Mouse (Mus musculus) intestine, embryonic 16.5 days (tissue): ENCODE data around the gene Tbc1d5. TPM values are rescaled to one million over a fixed set of nuclear protein-coding genes. Genes with fewer than 3 reads are reported as not detected.
A peak's percentile ranks its signal among the peaks of the same experiment; 100 is the strongest.

ENCODE experiments used
- ATAC-seq: fragments of 200-750 bp; cut with Nextera tagmentation; 2 replicates; pipeline ENCODE4 v1.8.0; 2017; ENCODE audit warnings: moderate TSS enrichment, moderate library complexity
- H3K27ac ChIP-seq: fragments of 300-500 bp; sonication (generic); 2 replicates; pipeline ENCODE4 v1.5.1; 2014; ENCODE audit warnings: mild to moderate bottlenecking, low read length
- H3K27me3 ChIP-seq: fragments of 300-500 bp; sonication (generic); replicated peaks from 2 replicates; pipeline ENCODE4 v1.6.1; 2014; ENCODE audit warnings: low read length, control low read depth, mixed read lengths; ENCODE audit not compliant: control insufficient read depth, insufficient read depth
- H3K36me3 ChIP-seq: fragments of 300-500 bp; sonication (generic); 2 replicates; pipeline ENCODE4 v1.6.1; 2014; ENCODE audit warnings: low read length, control low read depth; ENCODE audit not compliant: control insufficient read depth, insufficient read depth
- H3K4me1 ChIP-seq: fragments of 300-500 bp; sonication (generic); 2 replicates; pipeline ENCODE4 v1.6.1; 2014; ENCODE audit warnings: low read length, control low read depth, mixed read lengths; ENCODE audit not compliant: control insufficient read depth, insufficient read depth
- H3K4me2 ChIP-seq: fragments of 300-500 bp; sonication (generic); 2 replicates; pipeline ENCODE4 v1.6.1; 2014; ENCODE audit warnings: low read depth, low read length, control low read depth
- H3K4me3 ChIP-seq: fragments of 300-500 bp; sonication (generic); 2 replicates; pipeline ENCODE4 v1.5.1; 2014; ENCODE audit warnings: mild to moderate bottlenecking, low read length
- H3K9ac ChIP-seq: fragments of 300-500 bp; sonication (generic); 2 replicates; pipeline ENCODE4 v1.6.1; 2014; ENCODE audit warnings: low read depth, low read length
- H3K9me3 ChIP-seq: fragments of 300-500 bp; sonication (generic); 2 replicates; pipeline ENCODE4 v1.6.1; 2016; ENCODE audit warnings: low read length, control low read depth; ENCODE audit not compliant: control insufficient read depth
- WGBS: fragments of 180-500 bp; shearing (Covaris S2); extraction: QIAGEN DNeasy Blood & Tissue Kit; methylation state at CpG from one replicate; pipeline ENCODE4 v1.1.7; 2014; 5-methylcytosine and 5-hydroxymethylcytosine counted together
- polyA plus RNA-seq: library from polyadenylated mRNA; unstranded; fragments of >200 nt; fragmentation: Nextera tagmentation; extraction: Ambion mirVana; gene quantifications from 2 replicates; pipeline ENCODE4 v1.2.1, GENCODE M21; 2015

The Tbc1d5 gene
- polyA plus RNA-seq, 1 experiment from 2014 or later = 10.2 TPM

DNA sequence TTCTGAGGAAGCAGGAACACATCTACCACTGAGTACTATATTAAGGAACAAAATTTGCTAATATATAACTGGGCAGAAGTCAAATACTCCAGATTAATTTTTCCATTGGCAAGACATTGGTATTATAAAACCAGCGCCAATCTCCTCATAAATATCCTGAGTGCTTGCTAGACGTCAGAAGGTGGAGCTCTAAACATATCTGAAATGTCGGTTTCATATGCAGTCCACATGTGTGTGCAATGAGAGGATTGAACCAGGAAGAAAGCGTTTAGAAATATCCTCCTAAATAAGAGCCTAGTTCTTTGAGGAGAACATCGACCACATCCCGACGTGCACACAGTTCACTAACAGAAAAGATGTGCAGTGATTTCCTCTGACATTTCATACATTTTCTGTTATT is 305.1 kb downstream of the Tbc1d5 start:
- no peak overlapping the region for H3K4me2 ChIP-seq
- no peaks in the 10 kb centered on the region for H3K9me3 ChIP-seq
- no peak overlapping the region for H3K4me3 ChIP-seq
- H3K36me3 ChIP-seq = no peaks in the 10 kb centered on the region
- no peaks in the 10 kb centered on the region for H3K4me1 ChIP-seq
- WGBS = 69% methylated on average over 7 of the region's 7 CpGs
- H3K9ac ChIP-seq = no peak overlapping the region
- no peaks in the 10 kb centered on the region for H3K27me3 ChIP-seq
- H3K27ac ChIP-seq = no peak overlapping the region
- no peak for ATAC-seq

DNA sequence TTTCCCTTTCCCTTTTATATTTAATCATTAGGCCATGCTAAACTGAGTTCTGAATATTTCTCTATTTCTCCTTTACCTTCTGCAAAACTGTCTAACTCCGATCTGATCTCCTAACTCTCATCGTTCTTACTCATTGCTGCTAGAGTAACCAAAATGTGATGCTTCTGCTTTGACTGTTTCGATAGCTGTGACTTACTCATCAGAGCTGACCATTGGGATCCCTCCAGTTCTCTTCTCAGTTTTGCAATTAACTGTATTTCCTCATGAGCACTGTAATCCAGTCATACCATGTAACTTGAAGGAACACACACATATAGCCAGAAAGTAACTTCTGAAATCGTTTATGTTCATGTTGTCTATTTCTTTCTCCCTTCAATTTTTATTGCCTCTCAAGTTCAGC is 306.6 kb downstream of the Tbc1d5 start:
- no peaks in the 10 kb centered on the region for H3K36me3 ChIP-seq
- H3K4me1 ChIP-seq = no peaks in the 10 kb centered on the region
- no peak overlapping the region for H3K27ac ChIP-seq
- no peak overlapping the region for H3K9ac ChIP-seq
- no peak overlapping the region for H3K4me2 ChIP-seq
- H3K9me3 ChIP-seq = no peaks in the 10 kb centered on the region
- no peaks in the 10 kb centered on the region for H3K27me3 ChIP-seq
- ATAC-seq = no peak
- WGBS = 90% methylated on average over 4 of the region's 4 CpGs
- no peak overlapping the region for H3K4me3 ChIP-seq

DNA sequence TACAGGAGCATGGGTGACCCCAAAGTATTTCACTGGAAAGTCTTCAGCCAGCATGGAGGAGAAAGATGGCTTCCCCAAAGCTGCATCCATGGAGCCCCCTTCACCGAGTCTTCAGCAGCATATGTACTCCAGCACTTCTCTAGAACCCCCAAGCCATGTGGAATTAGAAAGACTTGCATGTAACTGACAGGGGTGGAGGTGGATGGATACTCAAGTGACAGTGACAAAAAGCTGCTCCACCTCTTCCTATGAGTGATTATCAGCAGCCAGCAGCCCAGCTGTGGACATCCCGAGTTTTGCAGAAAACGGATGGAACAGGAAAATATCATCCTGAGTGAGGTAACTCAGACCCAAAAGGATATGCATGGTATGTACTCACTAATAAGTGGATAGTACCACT is 311.9 kb downstream of the Tbc1d5 start:
- Histone ChIP-seq H3K9me3 (no peaks in the 10 kb centered on the region), H3K4me3 (no peak overlapping the region), H3K4me2 (no peak overlapping the region), H3K36me3 (no peaks in the 10 kb centered on the region), H3K27ac (no peak overlapping the region), H3K4me1 (no peaks in the 10 kb centered on the region), H3K9ac (no peak overlapping the region), H3K27me3 (no peaks in the 10 kb centered on the region)
- no peak for ATAC-seq
- 85% methylated on average over 3 of the region's 3 CpGs for WGBS

DNA sequence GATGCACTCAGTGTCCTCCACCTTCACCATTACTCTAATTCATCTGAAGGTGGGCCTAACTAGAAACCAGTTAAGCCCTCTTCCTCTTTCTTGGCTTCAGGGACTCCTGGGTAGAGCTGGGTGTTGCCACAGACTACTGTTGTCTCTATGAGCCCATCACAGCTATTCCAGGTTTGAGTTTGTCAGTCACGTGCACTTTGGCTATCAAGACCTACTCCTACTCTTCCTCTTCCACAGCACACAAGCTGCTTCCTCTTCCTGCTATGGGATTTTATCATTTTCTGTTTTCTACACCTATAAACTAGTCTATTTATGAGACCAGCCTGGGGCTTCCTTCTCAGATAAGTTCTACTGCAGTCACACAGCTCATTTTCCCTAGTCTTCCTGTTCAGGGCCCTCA is 314.4 kb downstream of the Tbc1d5 start:
- ATAC-seq = no peak
- Histone ChIP-seq H3K27me3 (no peaks in the 10 kb centered on the region), H3K4me2 (no peak overlapping the region), H3K36me3 (no peaks in the 10 kb centered on the region), H3K9me3 (no peaks in the 10 kb centered on the region), H3K27ac (no peak overlapping the region), H3K4me1 (no peaks in the 10 kb centered on the region), H3K9ac (no peak overlapping the region), H3K4me3 (no peak overlapping the region)
- WGBS = 79% methylated on average over 1 of the region's 1 CpGs

DNA sequence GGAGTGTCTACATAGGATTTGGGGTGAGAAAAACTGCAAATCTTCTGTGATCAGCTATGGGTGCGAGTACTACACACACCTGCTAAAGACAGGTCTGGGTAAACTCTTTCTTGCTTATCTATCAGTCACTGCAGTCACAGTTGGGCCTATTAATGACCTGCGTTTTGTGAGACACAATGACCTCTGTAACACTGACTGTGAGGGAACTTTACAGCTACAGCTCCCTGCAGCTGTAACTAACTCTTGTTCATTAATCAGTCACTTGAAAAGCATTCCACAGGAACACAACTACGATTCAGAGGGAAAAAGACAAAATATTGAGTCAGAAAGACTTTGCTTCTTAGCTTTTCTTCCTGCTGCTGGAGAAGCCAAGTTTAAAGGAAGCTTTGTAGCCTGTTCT is 325.9 kb downstream of the Tbc1d5 start:
- Histone ChIP-seq H3K9ac (no peak overlapping the region), H3K4me3 (no peak overlapping the region), H3K4me1 (no peaks in the 10 kb centered on the region), H3K27me3 (no peaks in the 10 kb centered on the region), H3K36me3 (no peaks in the 10 kb centered on the region), H3K4me2 (no peak overlapping the region), H3K9me3 (no peaks in the 10 kb centered on the region), H3K27ac (no peak overlapping the region)
- 20% methylated on average over 3 of the region's 3 CpGs for WGBS
- ATAC-seq = peak; percentile 65

DNA sequence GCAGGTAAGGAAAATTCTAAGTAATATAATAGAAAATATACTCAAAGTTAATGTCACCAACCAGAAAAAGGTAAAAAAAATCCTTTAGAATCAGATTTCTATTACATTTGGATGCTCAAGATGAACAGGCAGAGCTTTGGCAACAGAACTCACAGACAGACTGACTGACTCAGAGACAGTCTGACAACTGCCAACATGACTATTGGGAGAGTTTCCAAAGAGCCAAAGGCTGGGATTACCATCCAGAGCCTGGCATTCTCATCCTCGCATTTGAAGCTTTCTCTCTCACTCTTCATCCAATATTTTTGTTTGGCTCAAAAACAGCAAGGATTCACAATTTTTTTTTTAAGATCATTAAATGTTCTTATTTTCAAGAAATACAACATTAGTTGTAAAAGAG is 327.8 kb downstream of the Tbc1d5 start:
- Histone ChIP-seq H3K36me3 (no peaks in the 10 kb centered on the region), H3K27me3 (no peaks in the 10 kb centered on the region), H3K27ac (no peak overlapping the region), H3K9me3 (no peaks in the 10 kb centered on the region), H3K4me2 (no peak overlapping the region), H3K4me3 (no peak overlapping the region), H3K9ac (no peak overlapping the region), H3K4me1 (no peaks in the 10 kb centered on the region)
- 85% methylated on average over 1 of the region's 1 CpGs for WGBS
- no peak for ATAC-seq

DNA sequence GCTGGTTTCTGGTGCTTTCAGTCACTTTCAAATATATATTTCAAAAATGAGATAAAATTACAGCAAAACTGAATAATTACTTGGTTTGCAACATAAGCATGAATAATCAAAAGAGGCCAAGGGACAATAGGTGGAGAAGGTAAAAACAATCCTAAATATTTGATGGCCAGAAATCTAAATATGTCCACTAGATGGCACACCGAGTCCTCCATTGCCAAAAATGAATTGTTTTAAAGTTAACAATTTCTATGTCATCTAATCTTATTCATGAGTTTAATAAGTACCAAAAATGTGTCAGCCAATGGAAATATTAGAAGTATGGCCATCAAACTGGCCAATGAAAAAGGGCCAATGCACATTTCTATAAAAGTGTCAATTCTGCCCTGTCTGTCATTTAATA is 365.1 kb downstream of the Tbc1d5 start:
- Histone ChIP-seq H3K9ac (no peak overlapping the region), H3K9me3 (no peaks in the 10 kb centered on the region), H3K4me3 (no peak overlapping the region), H3K4me1 (no peaks in the 10 kb centered on the region), H3K4me2 (no peak overlapping the region), H3K36me3 (no peaks in the 10 kb centered on the region), H3K27me3 (no peaks in the 10 kb centered on the region), H3K27ac (no peak overlapping the region)
- WGBS = 41% methylated on average over 1 of the region's 1 CpGs
- no peak for ATAC-seq

DNA sequence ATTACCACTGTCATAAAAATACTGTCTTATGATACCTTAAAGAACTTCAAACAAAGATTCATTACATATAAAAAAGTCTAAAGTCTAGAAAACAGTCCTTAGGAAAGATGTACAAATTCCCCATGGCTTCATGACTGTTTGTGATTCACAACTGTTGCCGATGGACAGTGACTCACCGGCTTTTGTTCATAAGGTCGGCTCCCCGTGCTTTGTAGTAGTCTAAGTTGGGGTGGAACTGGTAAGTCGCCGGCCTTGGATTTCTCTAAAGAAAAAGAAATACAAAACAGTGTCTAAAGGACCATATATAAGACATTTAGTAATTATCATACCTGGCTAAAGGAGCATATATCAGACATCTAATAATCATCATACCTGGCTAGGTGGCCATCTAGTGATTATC is 365.6 kb downstream of the Tbc1d5 start:
- H3K36me3 ChIP-seq = no peaks in the 10 kb centered on the region
- H3K27ac ChIP-seq = no peak overlapping the region
- no peaks in the 10 kb centered on the region for H3K27me3 ChIP-seq
- no peak for ATAC-seq
- no peaks in the 10 kb centered on the region for H3K9me3 ChIP-seq
- no peak overlapping the region for H3K4me2 ChIP-seq
- H3K9ac ChIP-seq = no peak overlapping the region
- no peak overlapping the region for H3K4me3 ChIP-seq
- H3K4me1 ChIP-seq = no peaks in the 10 kb centered on the region
- 90% methylated on average over 6 of the region's 6 CpGs for WGBS

DNA sequence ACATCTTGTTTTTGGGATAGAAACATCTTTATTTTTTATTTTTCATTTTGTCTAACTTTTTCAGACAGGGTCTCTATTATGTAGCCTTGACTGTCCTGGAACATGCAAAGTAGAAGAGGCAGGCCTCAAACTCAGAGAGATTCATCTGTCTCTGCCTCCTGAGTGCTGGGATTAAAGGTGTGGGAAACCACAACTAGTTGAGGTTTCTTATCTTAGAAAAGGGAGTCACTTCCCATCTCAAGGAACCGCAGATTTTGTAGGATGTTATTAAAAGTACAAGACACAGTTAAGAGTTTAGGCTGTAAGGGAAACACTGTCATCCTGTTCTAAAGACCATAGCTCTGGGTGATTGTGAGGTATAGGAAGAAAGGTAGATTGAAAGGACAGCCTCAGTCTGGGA is 373.5 kb downstream of the Tbc1d5 start:
- Histone ChIP-seq H3K36me3 (no peaks in the 10 kb centered on the region), H3K4me3 (no peak overlapping the region), H3K9ac (no peak overlapping the region), H3K4me1 (0 out of 2 replicates have a peak, but pooled peaks cover 2% of the 10 kb centered on the region), H3K4me2 (no peak overlapping the region), H3K9me3 (no peaks in the 10 kb centered on the region), H3K27me3 (no peaks in the 10 kb centered on the region), H3K27ac (no peak overlapping the region)
- WGBS = 95% methylated on average over 1 of the region's 1 CpGs
- ATAC-seq = no peak

DNA sequence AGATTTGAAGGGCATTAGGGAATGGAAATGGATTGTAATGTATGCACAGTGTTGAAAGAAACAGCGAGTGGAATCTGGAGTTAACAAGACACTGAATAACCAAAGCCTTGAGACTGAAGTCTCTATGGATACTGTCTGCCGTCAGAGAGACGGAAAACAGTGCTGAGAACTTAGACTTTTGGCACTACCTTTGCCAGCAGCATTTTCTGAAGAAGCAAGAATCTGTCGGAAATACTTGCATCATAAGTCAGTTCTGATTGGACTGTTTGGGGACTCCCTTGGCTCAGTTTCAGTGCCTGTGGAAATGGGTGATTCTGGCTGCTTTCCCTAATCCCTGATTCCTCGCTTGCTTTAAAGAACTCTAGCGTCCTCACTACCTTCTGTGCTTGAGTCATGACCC is 375.9 kb downstream of the Tbc1d5 start:
- Histone ChIP-seq H3K4me3 (no peak overlapping the region), H3K9me3 (no peaks in the 10 kb centered on the region), H3K9ac (no peak overlapping the region), H3K27ac (no peak overlapping the region), H3K4me2 (no peak overlapping the region), H3K36me3 (no peaks in the 10 kb centered on the region), H3K4me1 (0 out of 2 replicates have a peak, but pooled peaks cover 2% of the 10 kb centered on the region), H3K27me3 (no peaks in the 10 kb centered on the region)
- ATAC-seq = no peak
- 60% methylated on average over 6 of the region's 6 CpGs for WGBS
